Mouse (Mus musculus) liver, embryonic 14.5 days (tissue): ENCODE measurements at regions not wholly inside any gene's neighbourhood (a gene's known extent, or its start where the extent isn't known, plus 50 kb on each side); places are given as distances from the start of the nearest gene placed in this dataset.

Source experiments
- ATAC-seq: fragments of 200-750 bp; cut with Nextera tagmentation; 2 replicates; pipeline ENCODE4 v1.8.0; 2017; ENCODE audit warnings: moderate number of reproducible peaks, mild to moderate bottlenecking, moderate library complexity; ENCODE audit not compliant: insufficient read depth
- DNase-seq, 3 experiments: peaks; one replicate each; pipeline ENCODE4 v3.0.0-alpha.2; 2012 to 2013; ENCODE audit warnings: low read depth in 3 of 3, low spot score in 3 of 3
- H3K27ac ChIP-seq: fragments of 300-500 bp; sonication (generic); 2 replicates; pipeline ENCODE4 v1.5.1; 2014; ENCODE audit warnings: moderate library complexity, mild to moderate bottlenecking, control low read depth, inconsistent platforms
- H3K27me3 ChIP-seq: fragments of 300-500 bp; sonication (generic); 2 replicates; pipeline ENCODE4 v1.6.1; 2014; ENCODE audit warnings: mild to moderate bottlenecking, low read length, moderate library complexity; ENCODE audit not compliant: control insufficient read depth, insufficient read depth
- H3K36me3 ChIP-seq: fragments of 300-500 bp; sonication (generic); replicated peaks from 2 replicates; pipeline ENCODE4 v1.6.1; 2014; ENCODE audit warnings: low read depth; ENCODE audit not compliant: control insufficient read depth, insufficient read depth
- H3K4me1 ChIP-seq, 2 experiments: fragments of 200-500 bp in 1 of 2; fragments of 300-500 bp in 1 of 2; sonication (generic) in 1 of 2; replicated peaks; 2 replicates each; pipeline ENCODE4 v1.6.1; 2012 to 2014; ENCODE audit warnings: antibody characterized with exemption in 1 of 2, inconsistent platforms in 1 of 2, low read length in 1 of 2; ENCODE audit not compliant: control insufficient read depth in 2 of 2, insufficient read depth in 2 of 2
- H3K4me2 ChIP-seq: fragments of 300-500 bp; sonication (generic); 2 replicates; pipeline ENCODE4 v1.6.1; 2014; ENCODE audit warnings: low read depth, mild to moderate bottlenecking, control low read depth, moderate library complexity
- H3K4me3 ChIP-seq, 2 experiments: fragments of 200-500 bp in 1 of 2; fragments of 300-500 bp in 1 of 2; sonication (generic) in 1 of 2; 2 replicates each; pipeline ENCODE4 v1.5.1; 2012 to 2014; ENCODE audit warnings: low read depth in 2 of 2, low read length in 2 of 2, mild to moderate bottlenecking in 2 of 2, control low read depth in 1 of 2, inconsistent platforms in 1 of 2, moderate library complexity in 1 of 2; ENCODE audit not compliant: insufficient read depth in 1 of 2
- H3K9ac ChIP-seq: fragments of 300-500 bp; sonication (generic); replicated peaks from 2 replicates; pipeline ENCODE4 v1.6.1; 2014; ENCODE audit warnings: mild to moderate bottlenecking, control low read depth, moderate library complexity
- H3K9me3 ChIP-seq: fragments of 300-500 bp; sonication (generic); 2 replicates; pipeline ENCODE4 v1.6.1; 2016; ENCODE audit warnings: low read length, mixed read lengths; ENCODE audit not compliant: control insufficient read depth
- CTCF ChIP-seq: IDR thresholded peaks from 2 replicates; pipeline ENCODE4 v1.5.1; 2016; ENCODE audit warnings: antibody characterized with exemption, low read depth, control low read depth
- EP300 ChIP-seq: IDR thresholded peaks from 2 replicates; pipeline ENCODE4 v1.6.1; 2016; ENCODE audit warnings: antibody characterized with exemption, low read depth
- WGBS: fragments of 180-500 bp; shearing (Covaris S2); extraction: QIAGEN DNeasy Blood & Tissue Kit; methylation state at CpG from one replicate; pipeline ENCODE4 v1.1.7; 2014; ENCODE audit not compliant: insufficient replicate concordance; 5-methylcytosine and 5-hydroxymethylcytosine counted together

DNA sequence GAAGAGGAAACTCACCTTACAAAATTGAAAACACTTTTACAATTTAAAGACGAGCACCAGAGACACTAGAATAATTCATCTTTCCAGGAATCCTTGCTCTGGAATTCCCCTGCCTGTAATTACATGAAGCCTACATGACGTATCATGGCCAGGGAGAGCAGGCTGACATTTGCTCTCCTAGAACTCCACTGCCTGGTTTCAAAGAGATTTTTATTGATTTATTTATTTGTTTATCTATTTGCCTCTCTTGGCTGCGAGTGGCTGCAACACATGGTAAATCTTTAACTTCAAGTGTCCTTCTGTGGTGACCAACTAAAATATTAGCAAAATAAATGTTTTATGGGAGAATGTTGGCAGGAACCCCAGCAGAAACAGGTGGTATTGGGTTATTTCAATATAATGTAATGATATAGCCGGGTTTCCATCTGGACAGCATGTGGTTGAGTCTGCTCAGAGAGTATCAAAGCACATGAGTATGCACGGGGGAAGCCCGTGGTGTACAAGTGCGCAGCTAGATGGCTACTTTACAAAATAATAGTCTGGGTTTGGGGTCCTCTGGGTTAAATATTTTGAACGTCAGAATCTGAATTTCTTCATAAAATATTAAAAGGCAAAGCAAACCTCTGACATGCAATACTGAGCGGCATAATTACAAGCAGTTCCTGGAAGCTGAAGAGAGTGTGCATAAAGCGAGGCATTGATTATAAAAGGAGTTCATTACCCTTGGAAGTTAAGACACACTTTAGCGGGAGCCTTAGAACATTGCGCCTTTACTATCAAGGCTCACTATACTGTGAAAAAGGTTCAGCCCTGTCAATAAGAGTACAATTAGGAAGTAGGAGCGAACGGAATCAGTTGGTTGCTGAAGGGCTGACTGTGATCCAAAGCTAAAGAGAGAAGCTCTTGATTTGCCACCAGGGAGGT lies 244.0 kb downstream of the C1d start:
- Histone ChIP-seq H3K27ac (no peak overlapping the region), H3K4me3 (no peak overlapping the region), H3K4me1 (no peaks in the 10 kb centered on the region), H3K4me2 (no peak overlapping the region), H3K9me3 (no peaks in the 10 kb centered on the region), H3K36me3 (no peaks in the 10 kb centered on the region), H3K9ac (no peak overlapping the region), H3K27me3 (no peaks in the 10 kb centered on the region)
- DNase-seq (no peak), ATAC-seq (no peak)
- 65% methylated on average over 14 of the region's 14 CpGs for WGBS
- TF ChIP-seq CTCF, result no peak
- TF ChIP-seq EP300, result no peak

DNA sequence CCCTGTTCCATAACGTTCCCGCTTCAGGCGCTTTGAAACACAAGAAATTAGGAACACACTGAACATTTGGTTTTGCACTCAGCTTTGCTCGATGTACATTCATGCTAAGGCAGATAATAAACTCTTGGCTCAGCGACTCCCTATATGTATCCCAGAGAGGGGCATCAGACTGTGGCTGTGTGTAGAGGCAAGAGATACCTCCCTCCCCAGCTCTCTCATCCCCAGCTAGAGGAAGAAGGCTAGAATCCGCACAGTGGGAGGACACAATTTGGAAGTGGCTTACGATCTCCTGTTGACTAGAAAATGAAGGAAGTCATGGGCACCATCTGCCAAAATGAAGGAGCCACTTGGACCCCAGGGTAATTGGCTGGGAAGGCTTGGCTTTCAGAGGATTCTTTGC lies 244.7 kb downstream of the C1d start:
- Histone ChIP-seq H3K27me3 (no peaks in the 10 kb centered on the region), H3K9me3 (no peaks in the 10 kb centered on the region), H3K4me2 (no peak overlapping the region), H3K9ac (no peak overlapping the region), H3K4me3 (no peak overlapping the region), H3K4me1 (no peaks in the 10 kb centered on the region), H3K27ac (no peak overlapping the region), H3K36me3 (no peaks in the 10 kb centered on the region)
- WGBS, result 75% methylated on average over 7 of the region's 7 CpGs
- DNase-seq (no peak), ATAC-seq (no peak)
- TF ChIP-seq EP300 (no peak), CTCF (no peak)

DNA sequence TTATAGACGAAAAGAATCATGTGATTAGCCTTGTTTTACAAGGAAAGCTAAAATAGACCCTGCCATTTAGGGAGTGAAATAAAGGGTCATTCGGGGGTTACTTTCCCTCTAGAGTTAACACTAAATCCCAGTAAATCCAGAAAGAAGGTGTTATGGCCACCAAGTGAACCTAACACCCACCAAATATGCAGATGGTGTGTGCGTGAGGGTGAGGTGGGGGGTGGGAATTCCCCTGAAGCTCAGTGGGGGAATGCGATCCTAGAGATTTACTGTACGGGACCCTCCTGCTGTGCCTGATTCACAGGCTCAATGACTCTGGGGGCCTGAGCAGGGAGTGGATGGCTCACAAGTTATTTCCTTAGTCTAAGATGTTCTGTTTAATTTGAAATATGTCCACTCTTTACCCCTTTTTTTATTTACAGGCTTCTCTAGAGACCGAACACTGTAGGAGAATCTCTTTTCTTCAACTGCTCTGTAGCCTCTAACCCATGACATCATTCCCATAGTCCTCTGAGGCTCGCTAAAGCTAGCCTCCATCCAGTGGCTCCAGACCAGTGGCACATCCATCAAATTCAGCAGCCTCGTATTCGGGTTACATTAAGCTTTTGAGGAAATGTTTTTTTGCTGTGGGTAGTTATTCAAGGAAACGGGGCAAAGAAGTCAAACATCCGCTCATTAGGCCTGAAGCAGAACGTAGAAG lies 265.0 kb downstream of the C1d start:
- 61% methylated on average over 12 of the region's 12 CpGs for WGBS
- H3K36me3 ChIP-seq, result no peaks in the 10 kb centered on the region
- H3K4me3 ChIP-seq, result no peak overlapping the region
- ATAC-seq (no peak), DNase-seq (no peak)
- H3K9me3 ChIP-seq, result no peaks in the 10 kb centered on the region
- no peaks in the 10 kb centered on the region for H3K27me3 ChIP-seq
- no peak overlapping the region for H3K27ac ChIP-seq
- H3K9ac ChIP-seq, result no peak overlapping the region
- TF ChIP-seq EP300, result no peak
- no peak for TF ChIP-seq CTCF
- no peak overlapping the region for H3K4me2 ChIP-seq
- no peaks in the 10 kb centered on the region for H3K4me1 ChIP-seq

GRCm38 (mm10) chr11:17523329-17523728 lies 265.9 kb downstream of the C1d start:
- no peak overlapping the region for H3K4me3 ChIP-seq
- H3K9ac ChIP-seq, result no peak overlapping the region
- no peak overlapping the region for H3K4me2 ChIP-seq
- no peak for ATAC-seq
- no peak overlapping the region for H3K27ac ChIP-seq
- DNase-seq, result no peak
- H3K36me3 ChIP-seq, result no peaks in the 10 kb centered on the region
- no peaks in the 10 kb centered on the region for H3K27me3 ChIP-seq
- no peaks in the 10 kb centered on the region for H3K4me1 ChIP-seq
- no peaks in the 10 kb centered on the region for H3K9me3 ChIP-seq
- no peak for TF ChIP-seq CTCF
- no peak for TF ChIP-seq EP300
- 66% methylated on average over 4 of the region's 4 CpGs for WGBS
